Mouse (Mus musculus) activated CD4-positive, CD25-positive, alpha-beta regulatory T cell, adult 9 weeks (primary cell): ENCODE results near the gene Gm21719. TPM values are rescaled to one million over a fixed set of nuclear protein-coding genes. Genes with fewer than 3 reads are reported as not detected.

Experiments
- polyA plus RNA-seq: library from polyadenylated mRNA; unstranded; fragments of 100-300 nt; shearing (Covaris generic); gene quantifications from one replicate; pipeline ENCODE4 v1.2.1, GENCODE M21; 2017

Gene Gm21719
- polyA plus RNA-seq, result not detected

DNA sequence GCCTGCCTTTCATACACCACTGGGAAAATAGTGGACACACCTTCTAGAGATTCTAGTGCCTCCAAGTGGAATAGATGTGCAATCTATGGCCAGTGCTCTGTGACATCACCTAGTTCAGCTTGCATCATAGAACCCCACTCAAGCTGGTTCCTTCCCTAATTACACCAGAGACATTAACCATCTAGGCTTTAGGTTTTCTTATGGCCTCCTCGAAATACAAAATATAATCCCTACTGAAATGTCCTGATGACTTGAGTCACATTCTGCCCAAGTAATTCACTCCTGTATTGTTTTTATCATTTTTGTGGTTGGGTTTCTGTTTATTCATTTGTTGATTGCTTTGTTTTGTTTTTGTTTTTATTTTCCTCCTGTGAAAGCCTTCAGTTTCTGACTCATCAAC, at the start of gene Gm21719:
Gene Gm21719, minus strand, starts transcription at position 101 of the 400 bp plus-strand sequence.

Other genes starting within 250 kb of the Gm21719 start
- gene Gm28919, start 99.3 kb downstream of the Gm21719 start, polyA plus RNA-seq, result not detected
- not detected for gene Gm20830, start 235.4 kb upstream of the Gm21719 start, polyA plus RNA-seq